Mouse (Mus musculus): ENCODE measurements around the gene Gm45062. TPM values are rescaled to one million over a fixed set of nuclear protein-coding genes. Genes with fewer than 3 reads are reported as not detected.
A peak's percentile ranks its signal among the peaks of the same experiment; 100 is the strongest.
"Not testable (repeated sequence)": the region's sequence is repeated elsewhere in the genome, so short reads cannot be mapped to it uniquely, and the experiment has no call there.

Gene Gm45062
- total and polyA plus RNA-seq, 2 experiments from 2014 or later = 1.4 to 5.4 TPM

DNA sequence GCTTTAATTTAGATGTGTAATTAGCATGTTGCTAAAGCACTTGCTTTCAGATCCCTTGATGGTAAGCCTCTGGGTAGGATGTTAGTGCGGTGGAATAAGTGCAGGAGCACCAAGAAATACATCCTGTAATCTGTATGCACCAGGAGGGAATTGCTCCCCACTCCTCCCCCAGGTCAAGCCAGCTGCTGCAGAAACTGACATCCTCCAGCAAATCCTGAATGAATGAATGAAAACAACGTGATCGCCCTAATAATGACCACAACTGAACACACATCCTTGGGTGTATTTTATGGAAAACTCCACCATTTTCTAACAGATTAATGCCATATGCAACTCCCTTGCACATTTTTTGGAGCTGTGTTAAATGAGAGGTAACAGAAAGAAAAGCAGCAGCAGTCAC lies 252.2 kb downstream of the Gm45062 start:
- DNase-seq (peak; percentile 24), ATAC-seq (no peak)
- H3K27ac ChIP-seq (ENCODE audit: low read depth, low read length) = no peak overlapping the region
- WGBS = 5% methylated on average over 3 of the region's 3 CpGs
- H3K27me3 ChIP-seq (ENCODE audit: insufficient read depth, low read length) = no peaks in the 10 kb centered on the region
- no peaks in the 10 kb centered on the region for H3K36me3 ChIP-seq (ENCODE audit: insufficient read depth)
- TF ChIP-seq CTCF (IDR thresholded peaks at IDR 0.05; ENCODE audit: low read depth) = no peak
- H3K4me2 ChIP-seq (ENCODE audit: low read depth) = peak overlapping the region; percentile 63
- peaks cover 18% of the 10 kb centered on the region for H3K4me1 ChIP-seq (ENCODE audit: insufficient read depth)
- H3K9me3 ChIP-seq (ENCODE audit: low read length) = no peaks in the 10 kb centered on the region
- H3K4me3 ChIP-seq (ENCODE audit: low read depth, low read length) = peak overlapping the region; percentile 84
- H3K9ac ChIP-seq = peak overlapping the region; percentile 92

DNA sequence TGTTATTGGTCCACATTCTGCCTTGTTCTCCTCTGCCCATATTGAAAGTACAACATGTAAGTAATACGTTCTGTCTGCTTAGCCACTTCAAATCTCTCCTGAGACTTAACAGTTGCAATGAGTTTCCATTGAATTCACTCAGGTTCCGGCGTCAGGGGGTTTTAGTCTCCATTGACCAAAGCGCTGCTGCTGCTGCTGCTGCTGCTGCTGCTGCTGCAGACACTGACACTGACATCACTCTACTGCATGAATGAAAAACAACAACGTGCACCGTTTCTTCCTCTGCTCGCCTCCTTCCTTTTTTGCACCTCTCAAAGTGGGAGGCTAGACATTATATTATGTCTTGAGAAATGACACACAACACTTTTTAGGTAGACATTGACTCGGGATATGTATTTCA lies 253.2 kb downstream of the Gm45062 start:
- no peak for ATAC-seq
- Histone ChIP-seq H3K27me3 (ENCODE audit: insufficient read depth, low read length) (no peaks in the 10 kb centered on the region), H3K4me3 (ENCODE audit: low read depth, low read length) (peak overlapping the region; percentile 84), H3K4me1 (ENCODE audit: insufficient read depth) (peaks cover 18% of the 10 kb centered on the region), H3K9ac (peak overlapping the region; percentile 92), H3K27ac (ENCODE audit: low read depth, low read length) (no peak overlapping the region), H3K4me2 (ENCODE audit: low read depth) (peak overlapping the region; percentile 63), H3K9me3 (ENCODE audit: low read length) (no peaks in the 10 kb centered on the region), H3K36me3 (ENCODE audit: insufficient read depth) (no peaks in the 10 kb centered on the region)
- peak; percentile 33 for DNase-seq
- no peak for TF ChIP-seq CTCF (IDR thresholded peaks at IDR 0.05; ENCODE audit: low read depth)
- WGBS = 9% methylated on average over 8 of the region's 8 CpGs

DNA sequence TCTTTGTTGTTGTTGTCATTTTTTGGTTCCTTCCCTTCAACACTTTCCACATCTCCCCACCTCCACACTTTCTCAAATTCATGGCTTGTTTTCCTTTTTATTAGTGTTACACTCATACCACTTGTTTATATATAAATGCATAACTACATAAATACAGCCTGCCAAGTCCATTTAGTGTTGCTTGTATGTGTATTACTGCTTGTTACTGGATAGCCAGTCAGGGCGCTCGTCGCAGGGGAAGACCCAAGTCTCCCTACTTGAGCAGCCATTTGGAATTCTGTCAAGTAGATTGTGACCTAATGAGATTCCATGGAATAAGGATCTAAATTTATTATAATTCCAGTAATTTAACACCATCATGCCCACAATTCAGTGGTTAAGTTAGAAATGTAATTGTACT lies 260.4 kb downstream of the Gm45062 start:
- H3K36me3 ChIP-seq (ENCODE audit: insufficient read depth) = no peaks in the 10 kb centered on the region
- no peak for ATAC-seq
- 54% methylated on average over 3 of the region's 3 CpGs for WGBS

DNA sequence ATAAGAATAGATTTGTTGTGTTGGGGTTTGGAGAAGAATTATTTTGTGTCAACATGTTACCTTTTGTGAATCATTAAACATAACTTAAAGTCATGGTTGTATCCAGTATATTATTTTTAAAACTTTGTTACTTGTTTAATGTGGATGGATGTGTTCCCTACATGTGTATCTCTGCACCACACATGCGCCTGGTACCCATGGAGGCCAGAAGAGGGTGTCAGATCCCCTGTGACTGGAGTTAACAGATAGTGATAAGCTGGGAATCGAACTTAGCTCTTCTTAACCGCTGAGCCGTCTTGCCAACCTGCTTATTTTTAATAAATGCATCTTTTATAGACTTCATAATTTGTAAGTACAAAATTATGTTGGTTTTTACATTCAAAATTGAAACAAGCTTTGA lies 262.0 kb downstream of the Gm45062 start:
- Histone ChIP-seq H3K4me3 (ENCODE audit: low read depth, low read length) (no peak overlapping the region), H3K36me3 (ENCODE audit: insufficient read depth) (no peaks in the 10 kb centered on the region), H3K9me3 (ENCODE audit: low read length) (no peaks in the 10 kb centered on the region), H3K4me2 (ENCODE audit: low read depth) (no peak overlapping the region), H3K27me3 (ENCODE audit: insufficient read depth, low read length) (no peaks in the 10 kb centered on the region), H3K4me1 (ENCODE audit: insufficient read depth) (no peaks in the 10 kb centered on the region), H3K9ac (no peak overlapping the region), H3K27ac (ENCODE audit: low read depth, low read length) (no peak overlapping the region)
- ATAC-seq (no peak), DNase-seq (no peak)
- no peak for TF ChIP-seq CTCF (IDR thresholded peaks at IDR 0.05; ENCODE audit: low read depth)
- 97% methylated on average over 4 of the region's 4 CpGs for WGBS

More for the DNA sequence above, 260.4 kb downstream of the Gm45062 start:
- Histone ChIP-seq H3K4me3 (ENCODE audit: low read depth, low read length) (no peak overlapping the region), H3K27ac (ENCODE audit: low read depth, low read length) (no peak overlapping the region), H3K4me1 (ENCODE audit: insufficient read depth) (no peaks in the 10 kb centered on the region), H3K9ac (no peak overlapping the region), H3K9me3 (ENCODE audit: low read length) (no peaks in the 10 kb centered on the region), H3K4me2 (ENCODE audit: low read depth) (no peak overlapping the region), H3K27me3 (ENCODE audit: insufficient read depth, low read length) (no peaks in the 10 kb centered on the region)
- no peak for TF ChIP-seq CTCF (IDR thresholded peaks at IDR 0.05; ENCODE audit: low read depth)
- DNase-seq = no peak

DNA sequence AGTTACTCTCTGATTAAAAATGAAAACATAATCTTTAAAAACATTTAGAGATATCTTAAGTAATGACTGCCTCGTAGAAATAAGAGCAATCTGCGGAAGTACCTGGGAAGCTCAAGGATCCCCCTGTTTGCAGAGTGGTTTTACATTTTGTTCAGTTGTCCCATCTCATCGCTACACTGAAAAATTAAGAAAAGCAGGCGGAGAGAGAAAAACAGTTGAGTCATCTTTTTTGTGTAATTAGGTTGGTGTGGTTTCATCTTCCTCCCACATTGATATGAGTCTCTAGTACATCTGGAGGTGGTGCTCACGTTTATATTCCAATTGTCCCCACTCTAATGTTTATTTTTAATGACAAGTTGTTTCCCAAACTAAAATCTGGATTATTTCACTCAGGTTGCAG lies 265.5 kb downstream of the Gm45062 start:
- H3K4me1 ChIP-seq (ENCODE audit: insufficient read depth) = no peaks in the 10 kb centered on the region
- no peak for TF ChIP-seq CTCF (IDR thresholded peaks at IDR 0.05; ENCODE audit: low read depth)
- H3K4me3 ChIP-seq (ENCODE audit: low read depth, low read length) = no peak overlapping the region
- ATAC-seq = no peak
- no peak overlapping the region for H3K4me2 ChIP-seq (ENCODE audit: low read depth)
- no peaks in the 10 kb centered on the region for H3K36me3 ChIP-seq (ENCODE audit: insufficient read depth)
- DNase-seq = no peak
- 89% methylated on average over 5 of the region's 5 CpGs for WGBS
- H3K27me3 ChIP-seq (ENCODE audit: insufficient read depth, low read length) = no peaks in the 10 kb centered on the region
- no peak overlapping the region for H3K9ac ChIP-seq
- no peaks in the 10 kb centered on the region for H3K9me3 ChIP-seq (ENCODE audit: low read length)
- H3K27ac ChIP-seq (ENCODE audit: low read depth, low read length) = no peak overlapping the region

DNA sequence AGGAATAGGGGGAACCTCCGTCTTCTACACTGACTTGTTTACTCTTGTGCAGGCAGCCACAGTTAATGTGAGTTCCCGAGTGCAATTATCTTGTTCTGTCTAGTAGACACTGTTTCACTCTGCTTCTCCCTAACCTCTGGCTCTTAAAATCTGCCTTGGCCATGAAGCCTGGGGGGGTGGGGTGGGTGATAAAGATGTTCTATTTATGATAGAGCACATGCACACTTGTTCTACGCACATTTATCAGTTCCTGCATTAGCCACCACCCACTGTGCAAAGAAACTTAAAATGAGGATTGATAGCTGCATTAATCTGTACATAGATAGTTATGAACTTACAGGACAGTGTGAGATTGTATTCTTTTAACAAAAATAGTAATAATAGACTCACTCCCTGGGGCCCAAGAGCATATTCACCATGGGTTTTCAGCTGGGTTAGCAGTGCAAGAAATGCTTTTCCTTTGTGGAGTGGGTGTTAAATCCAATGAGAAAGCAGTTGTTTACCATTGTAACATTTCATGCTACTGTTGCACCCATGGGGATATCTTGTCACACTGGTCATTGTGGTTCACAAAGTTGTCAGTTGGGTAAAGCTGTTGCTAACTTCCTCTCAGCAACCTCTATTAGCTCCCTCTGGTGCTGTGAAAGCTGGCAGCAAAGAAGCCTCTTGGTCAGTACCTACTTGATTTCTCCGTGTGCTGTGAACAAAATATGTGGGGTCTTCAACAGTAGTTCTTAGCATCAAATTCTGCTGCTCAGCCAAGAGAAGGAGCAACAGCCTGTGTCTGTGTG lies 272.0 kb downstream of the Gm45062 start:
- Histone ChIP-seq H3K4me1 (ENCODE audit: insufficient read depth) (no peaks in the 10 kb centered on the region), H3K4me3 (ENCODE audit: low read depth, low read length) (no peak overlapping the region), H3K27me3 (ENCODE audit: insufficient read depth, low read length) (no peaks in the 10 kb centered on the region), H3K4me2 (ENCODE audit: low read depth) (no peak overlapping the region), H3K27ac (ENCODE audit: low read depth, low read length) (no peak overlapping the region), H3K9ac (no peak overlapping the region), H3K9me3 (ENCODE audit: low read length) (no peaks in the 10 kb centered on the region), H3K36me3 (ENCODE audit: insufficient read depth) (no peaks in the 10 kb centered on the region)
- DNase-seq (no peak), ATAC-seq (no peak)
- 86% methylated on average over 4 of the region's 4 CpGs for WGBS
- no peak for TF ChIP-seq CTCF (IDR thresholded peaks at IDR 0.05; ENCODE audit: low read depth)

DNA sequence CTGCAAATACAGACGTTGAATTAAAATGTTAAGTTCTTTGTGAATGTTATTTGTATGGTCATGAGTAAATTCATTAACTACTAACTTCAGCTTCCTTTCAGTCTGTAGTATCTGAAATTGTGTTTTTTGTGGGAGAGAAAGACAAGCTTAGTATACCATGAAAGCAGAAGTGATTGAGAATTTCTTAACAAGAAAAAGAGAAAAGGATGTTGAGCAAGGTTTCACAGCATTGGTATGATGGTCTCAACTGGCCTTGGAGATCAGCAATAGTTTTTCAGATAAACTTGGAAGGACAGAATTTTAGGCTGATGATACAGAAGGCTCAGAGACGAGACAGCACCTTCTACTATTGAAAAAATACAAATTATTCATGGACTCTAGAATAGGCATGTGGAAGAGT lies 277.7 kb downstream of the Gm45062 start:
- Histone ChIP-seq H3K36me3 (ENCODE audit: insufficient read depth) (no peaks in the 10 kb centered on the region), H3K4me2 (ENCODE audit: low read depth) (no peak overlapping the region), H3K9ac (no peak overlapping the region), H3K4me3 (ENCODE audit: low read depth, low read length) (no peak overlapping the region), H3K9me3 (ENCODE audit: low read length) (no peaks in the 10 kb centered on the region), H3K27me3 (ENCODE audit: insufficient read depth, low read length) (no peaks in the 10 kb centered on the region), H3K27ac (ENCODE audit: low read depth, low read length) (no peak overlapping the region), H3K4me1 (ENCODE audit: insufficient read depth) (no peaks in the 10 kb centered on the region)
- WGBS = 68% methylated on average over 2 of the region's 2 CpGs
- TF ChIP-seq CTCF (IDR thresholded peaks at IDR 0.05; ENCODE audit: low read depth) = no peak
- DNase-seq (no peak), ATAC-seq (no peak)

DNA sequence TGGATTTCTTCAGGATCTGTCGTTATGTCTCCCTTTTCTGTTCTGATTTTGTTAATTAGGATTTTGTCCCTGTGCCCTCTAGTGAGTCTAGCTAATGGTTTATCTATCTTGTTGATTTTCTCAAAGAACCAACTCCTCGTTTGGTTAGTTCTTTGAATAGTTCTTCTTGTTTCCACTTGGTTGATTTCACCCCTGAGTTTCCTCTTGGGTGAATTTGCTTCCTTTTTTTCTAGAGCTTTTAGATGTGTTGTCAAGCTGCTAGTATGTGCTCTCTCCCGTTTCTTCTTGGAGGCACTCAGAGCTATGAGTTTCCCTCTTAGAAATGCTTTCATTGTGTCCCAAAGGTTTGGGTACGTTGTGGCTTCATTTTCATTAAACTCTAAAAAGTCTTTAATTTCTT lies 282.3 kb downstream of the Gm45062 start:
- not testable (repeated sequence) for DNase-seq; H3K4me3 ChIP-seq (ENCODE audit: low read depth, low read length); H3K9ac ChIP-seq; H3K4me2 ChIP-seq (ENCODE audit: low read depth); H3K9me3 ChIP-seq (ENCODE audit: low read length); ATAC-seq; H3K27ac ChIP-seq (ENCODE audit: low read depth, low read length); H3K36me3 ChIP-seq (ENCODE audit: insufficient read depth); H3K27me3 ChIP-seq (ENCODE audit: insufficient read depth, low read length); H3K4me1 ChIP-seq (ENCODE audit: insufficient read depth)
- WGBS = 57% methylated on average over 2 of the region's 4 CpGs
